Mouse (Mus musculus) stomach, embryonic 15.5 days (tissue): Measurements from ENCODE around the gene Rps6ka1. TPM values are rescaled to one million over a fixed set of nuclear protein-coding genes. Genes with fewer than 3 reads are reported as not detected.

Experiments
- ATAC-seq: fragments of 200-750 bp; cut with Nextera tagmentation; 2 replicates; pipeline ENCODE4 v1.8.0; 2017; ENCODE audit warnings: low read depth, moderate number of reproducible peaks, moderate TSS enrichment; ENCODE audit not compliant: insufficient read depth, low FRiP score
- H3K27ac ChIP-seq: fragments of 300-500 bp; sonication (generic); 2 replicates; pipeline ENCODE4 v1.5.1; 2015; ENCODE audit warnings: mild to moderate bottlenecking, inconsistent platforms
- H3K27me3 ChIP-seq: fragments of 300-500 bp; sonication (generic); replicated peaks from 2 replicates; pipeline ENCODE4 v1.6.1; 2015; ENCODE audit warnings: inconsistent platforms
- H3K36me3 ChIP-seq: fragments of 300-500 bp; sonication (generic); 2 replicates; pipeline ENCODE4 v1.6.1; 2015; ENCODE audit warnings: inconsistent platforms
- H3K4me1 ChIP-seq: fragments of 300-500 bp; sonication (generic); 2 replicates; pipeline ENCODE4 v1.6.1; 2015; ENCODE audit warnings: inconsistent platforms
- H3K4me2 ChIP-seq: fragments of 300-500 bp; sonication (generic); 2 replicates; pipeline ENCODE4 v1.6.1; 2015; ENCODE audit warnings: mild to moderate bottlenecking, inconsistent platforms
- H3K4me3 ChIP-seq: fragments of 300-500 bp; sonication (generic); replicated peaks from 2 replicates; pipeline ENCODE4 v1.5.1; 2015; ENCODE audit warnings: inconsistent platforms
- H3K9ac ChIP-seq: fragments of 300-500 bp; sonication (generic); 2 replicates; pipeline ENCODE4 v1.6.1; 2015; ENCODE audit warnings: inconsistent platforms
- H3K9me3 ChIP-seq: fragments of 300-500 bp; sonication (generic); 2 replicates; pipeline ENCODE4 v1.6.1; 2016; ENCODE audit warnings: inconsistent platforms
- WGBS: fragments of 180-500 bp; shearing (Covaris S2); methylation state at CpG from one replicate; pipeline ENCODE4 v1.1.7; 2015; 5-methylcytosine and 5-hydroxymethylcytosine counted together
- polyA plus RNA-seq: library from polyadenylated mRNA; unstranded; fragments of >200 nt; fragmentation: Nextera tagmentation; extraction: Ambion mirVana; gene quantifications from 2 replicates; pipeline ENCODE4 v1.2.1, GENCODE M21; 2015

Rps6ka1 gene
- polyA plus RNA-seq, 1 experiment from 2014 or later: 73.4 TPM

GRCm38 (mm10) chr4:133874865-133875517 is 12.6 kb downstream of the Rps6ka1 start:
- Histone ChIP-seq H3K27ac (peak overlapping the region; percentile 44; the same call in 1 of the 2 replicates), H3K27me3 (no peaks in the 10 kb centered on the region), H3K4me2 (no peak overlapping the region), H3K9ac (no peak overlapping the region), H3K9me3 (no peaks in the 10 kb centered on the region), H3K4me3 (no peak overlapping the region), H3K4me1 (peaks cover 4% of the 10 kb centered on the region; the same call in 1 of the 2 replicates), H3K36me3 (0 out of 2 replicates have a peak, but pooled peaks cover 7% of the 10 kb centered on the region)
- ATAC-seq: no peak
- 69% methylated on average over 13 of the region's 13 CpGs for whole genome bisulfite sequencing

GRCm38 (mm10) chr4:133873926-133874864 is 13.4 kb downstream of the Rps6ka1 start:
- Histone ChIP-seq H3K9ac (no peak overlapping the region), H3K27ac (peak overlapping the region; percentile 44), H3K4me1 (peaks cover 4% of the 10 kb centered on the region; the same call in 1 of the 2 replicates), H3K36me3 (0 out of 2 replicates have a peak, but pooled peaks cover 7% of the 10 kb centered on the region), H3K4me3 (0 out of 2 replicates have a peak overlapping the region, but pooled peaks have one; percentile 8), H3K4me2 (no peak overlapping the region), H3K27me3 (no peaks in the 10 kb centered on the region), H3K9me3 (no peaks in the 10 kb centered on the region)
- no peak for ATAC-seq
- 75% methylated on average over 17 of the region's 17 CpGs for WGBS

- peak overlapping the region; percentile 35; the same call in 1 of the 2 replicates for H3K27ac ChIP-seq
- H3K9me3 ChIP-seq: no peaks in the 10 kb centered on the region
- H3K4me3 ChIP-seq: peak overlapping the region; percentile 12; the same call in 1 of the 2 replicates
- 74% methylated on average over 4 of the region's 4 CpGs for WGBS
- H3K4me1 ChIP-seq: peaks cover 4% of the 10 kb centered on the region; the same call in 1 of the 2 replicates
- peak; percentile 66; the same call in 1 of the 2 replicates for ATAC-seq
- no peak overlapping the region for H3K9ac ChIP-seq
- no peaks in the 10 kb centered on the region for H3K27me3 ChIP-seq
- H3K4me2 ChIP-seq: no peak overlapping the region
- H3K36me3 ChIP-seq: 0 out of 2 replicates have a peak, but pooled peaks cover 11% of the 10 kb centered on the region
Observed at GRCm38 (mm10) chr4:133873431-133873851, 14.2 kb downstream of the Rps6ka1 start.

GRCm38 (mm10) chr4:133872812-133873300 is 14.7 kb downstream of the Rps6ka1 start:
- H3K4me3 ChIP-seq: peak overlapping the region; percentile 25
- WGBS: 70% methylated on average over 15 of the region's 15 CpGs
- ATAC-seq: peak; percentile 85
- 0 out of 2 replicates have a peak overlapping the region, but pooled peaks have one; percentile 4 for H3K27ac ChIP-seq
- peaks cover 4% of the 10 kb centered on the region; the same call in 1 of the 2 replicates for H3K4me1 ChIP-seq
- H3K9ac ChIP-seq: no peak overlapping the region
- H3K36me3 ChIP-seq: 0 out of 2 replicates have a peak, but pooled peaks cover 9% of the 10 kb centered on the region
- no peaks in the 10 kb centered on the region for H3K27me3 ChIP-seq
- H3K4me2 ChIP-seq: peak overlapping the region; percentile 25; the same call in 1 of the 2 replicates
- no peaks in the 10 kb centered on the region for H3K9me3 ChIP-seq

- Histone ChIP-seq H3K9ac (no peak overlapping the region), H3K36me3 (0 out of 2 replicates have a peak, but pooled peaks cover 4% of the 10 kb centered on the region), H3K4me3 (peak overlapping the region; percentile 25), H3K27ac (0 out of 2 replicates have a peak overlapping the region, but pooled peaks have one; percentile 4), H3K4me2 (peak overlapping the region; percentile 25; the same call in 1 of the 2 replicates), H3K4me1 (peaks cover under 1% of the 10 kb centered on the region; the same call in 1 of the 2 replicates), H3K9me3 (no peaks in the 10 kb centered on the region), H3K27me3 (no peaks in the 10 kb centered on the region)
- 80% methylated on average over 7 of the region's 7 CpGs for WGBS
- no peak for ATAC-seq
Observed at GRCm38 (mm10) chr4:133872222-133872811, 15.3 kb downstream of the Rps6ka1 start.

GRCm38 (mm10) chr4:133865231-133865630 is 22.4 kb downstream of the Rps6ka1 start:
- peaks cover 22% of the 10 kb centered on the region; the same call in 1 of the 2 replicates for H3K36me3 ChIP-seq
- no peak overlapping the region for H3K9ac ChIP-seq

GRCm38 (mm10) chr4:133864380-133864981 is 23.1 kb downstream of the Rps6ka1 start:
- H3K36me3 ChIP-seq: peaks cover 26% of the 10 kb centered on the region; the same call in 1 of the 2 replicates
- WGBS: 59% methylated on average over 13 of the region's 13 CpGs
- ATAC-seq: no peak; the same call in 1 of the 2 replicates

More at GRCm38 (mm10) chr4:133865231-133865630, 22.4 kb downstream of the Rps6ka1 start:
- no peak overlapping the region for H3K4me3 ChIP-seq
- H3K27me3 ChIP-seq: no peaks in the 10 kb centered on the region
- H3K4me1 ChIP-seq: peaks cover 12% of the 10 kb centered on the region; the same call in 1 of the 2 replicates
- peak overlapping the region; percentile 49; the same call in 1 of the 2 replicates for H3K27ac ChIP-seq
- no peaks in the 10 kb centered on the region for H3K9me3 ChIP-seq
- WGBS: 68% methylated on average over 5 of the region's 5 CpGs
- no peak overlapping the region for H3K4me2 ChIP-seq
- ATAC-seq: no peak

GRCm38 (mm10) chr4:133863795-133864379 is 23.7 kb downstream of the Rps6ka1 start:
- H3K4me2 ChIP-seq: no peak overlapping the region
- no peak overlapping the region for H3K9ac ChIP-seq
- H3K27ac ChIP-seq: no peak overlapping the region
- H3K36me3 ChIP-seq: peaks cover 23% of the 10 kb centered on the region; the same call in 1 of the 2 replicates
- no peak overlapping the region for H3K4me3 ChIP-seq
- 65% methylated on average over 12 of the region's 12 CpGs for WGBS
- no peak for ATAC-seq
- peaks cover 12% of the 10 kb centered on the region; the same call in 1 of the 2 replicates for H3K4me1 ChIP-seq
- no peaks in the 10 kb centered on the region for H3K27me3 ChIP-seq
- H3K9me3 ChIP-seq: no peaks in the 10 kb centered on the region

More at GRCm38 (mm10) chr4:133864380-133864981, 23.1 kb downstream of the Rps6ka1 start:
- H3K4me2 ChIP-seq: no peak overlapping the region
- H3K4me1 ChIP-seq: peaks cover 12% of the 10 kb centered on the region; the same call in 1 of the 2 replicates
- H3K27ac ChIP-seq: peak overlapping the region; percentile 49
- H3K9me3 ChIP-seq: no peaks in the 10 kb centered on the region
- H3K9ac ChIP-seq: no peak overlapping the region
- no peak overlapping the region for H3K4me3 ChIP-seq
- H3K27me3 ChIP-seq: no peaks in the 10 kb centered on the region

- Histone ChIP-seq H3K4me1 (no peaks in the 10 kb centered on the region), H3K4me3 (no peak overlapping the region), H3K4me2 (no peak overlapping the region), H3K9me3 (no peaks in the 10 kb centered on the region), H3K9ac (no peak overlapping the region), H3K27ac (no peak overlapping the region), H3K36me3 (peaks cover 16% of the 10 kb centered on the region; the same call in 1 of the 2 replicates), H3K27me3 (no peaks in the 10 kb centered on the region)
- 77% methylated on average over 4 of the region's 4 CpGs for WGBS
- ATAC-seq: no peak
Observed at GRCm38 (mm10) chr4:133857527-133857926, 30.1 kb downstream of the Rps6ka1 start.

- 81% methylated on average over 4 of the region's 4 CpGs for WGBS
- H3K9me3 ChIP-seq: no peaks in the 10 kb centered on the region
- no peak overlapping the region for H3K4me3 ChIP-seq
- H3K27me3 ChIP-seq: no peaks in the 10 kb centered on the region
- no peak overlapping the region for H3K27ac ChIP-seq
- H3K9ac ChIP-seq: no peak overlapping the region
- no peaks in the 10 kb centered on the region for H3K4me1 ChIP-seq
- no peak for ATAC-seq
- H3K36me3 ChIP-seq: no peaks in the 10 kb centered on the region
- H3K4me2 ChIP-seq: no peak overlapping the region
Observed at GRCm38 (mm10) chr4:133854621-133855020, 33.0 kb downstream of the Rps6ka1 start.
